Mouse (Mus musculus): ENCODE results near the gene Cfap299.

DNA sequence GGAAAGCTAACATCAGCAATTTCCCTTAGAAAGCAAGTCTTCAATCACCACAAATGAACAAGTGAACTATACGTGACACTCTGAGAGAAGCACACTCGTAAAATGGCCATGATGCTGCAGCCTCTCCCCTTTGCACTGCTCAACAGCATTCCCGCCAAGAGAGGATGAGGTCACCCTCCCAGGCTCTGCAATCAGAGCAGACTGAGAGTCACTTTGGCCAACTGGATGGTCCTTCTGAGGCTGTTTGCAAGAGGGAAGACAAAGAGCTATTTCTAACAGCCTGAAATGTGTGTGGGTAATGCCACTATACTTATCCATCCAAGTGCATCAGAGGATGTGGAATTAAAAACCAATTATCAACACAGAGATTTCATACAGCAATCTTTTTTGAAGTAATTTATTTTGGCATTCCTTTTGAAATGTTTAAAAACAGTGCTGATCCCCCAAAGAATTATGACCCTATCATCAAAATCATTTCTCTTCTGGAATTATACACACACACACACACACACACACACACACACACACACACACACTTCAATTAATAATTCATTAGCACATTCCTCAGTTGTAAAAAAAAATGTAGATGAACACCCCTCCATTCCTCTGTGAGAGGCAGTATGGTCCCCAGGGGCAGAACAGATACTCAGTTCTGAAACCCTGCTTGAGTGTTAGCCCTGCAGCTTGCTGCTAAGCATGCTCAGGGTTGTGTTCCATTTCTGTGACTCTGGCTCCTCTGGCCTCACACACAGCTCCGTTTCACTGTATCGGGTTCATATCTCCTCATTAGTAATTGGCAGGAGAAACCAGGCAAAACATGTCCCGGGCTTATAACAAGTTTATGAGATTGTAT lies 403.3 kb downstream of the Cfap299 start:
- TF ChIP-seq ZKSCAN1 (IDR thresholded peaks at IDR 0.05; ENCODE audit: borderline replicate concordance, low read depth, low read length), result no peak
- TF ChIP-seq ZMIZ1 (IDR thresholded peaks at IDR 0.05; ENCODE audit: low read depth, low read length), result no peak
